Mouse (Mus musculus) testis, adult 2 months (tissue): ENCODE results near the gene Large1.

Experiments used
- CTCF ChIP-seq: fragments of 200-500 bp; IDR thresholded peaks from 2 replicates; pipeline ENCODE4 v1.5.1; 2012; ENCODE audit warnings: low read depth, mild to moderate bottlenecking, inconsistent platforms, low read length, moderate library complexity; ENCODE audit not compliant: control insufficient read depth, insufficient read depth, insufficient replicate concordance
- POLR2A ChIP-seq: fragments of 200-500 bp; IDR thresholded peaks from 2 replicates; pipeline ENCODE4 v1.6.1; 2012; ENCODE audit warnings: low read depth, mild to moderate bottlenecking, inconsistent platforms, low read length, moderate library complexity; ENCODE audit not compliant: control insufficient read depth

GRCm38 (mm10) chr8:72815681-72816080, 537.7 kb downstream of the Large1 start:
- TF ChIP-seq CTCF (no peak), POLR2A (no peak)
